9 mouse cellular contexts compared by ENCODE assay signal in genomic region chr2:91456491-91457100, GRCm38 (mm10). TPM values are rescaled to one million over a fixed set of nuclear protein-coding genes. Genes with fewer than 3 reads are reported as not detected.
A peak's percentile ranks its signal among the peaks of the same experiment; 100 is the strongest.
DNase-seq lines count a peak whose midpoint lies in the region; ATAC-seq and TF ChIP-seq lines count a peak whose summit lies in the region.
"Had no signal": no experiment of that assay in that cellular context is flagged by ENCODE, and none has a peak within 500 bp of the region (broad histone marks: within the 10 kb centered on the region; RNA-seq: fewer than 3 reads in every experiment).

No protein-coding gene starts in this region.

- no peak for TF ChIP-seq CTCF in CH12.LX (conservative IDR thresholded peaks at IDR 0.05 in 1 of 2, IDR thresholded peaks at IDR 0.05 in 1 of 2; ENCODE audit: low read depth in 2 of 2, low read length in 2 of 2)

- H3K27ac ChIP-seq in heart, embryonic 11.5 days (ENCODE audit: low read depth, low read length) = peak overlapping the region; percentile 91; the same call in 1 of the 2 replicates
- H3K27ac ChIP-seq in CH12.LX (ENCODE audit: insufficient read depth, low read depth) = no peak overlapping the region
- H3K27ac ChIP-seq in hindbrain, embryonic 12.5 days = no peak overlapping the region
- H3K27ac ChIP-seq in midbrain, embryonic 10.5 days (replicated peaks) = peak overlapping the region; percentile 89
- H3K27ac ChIP-seq: macrophage had no signal

- peak overlapping the region; percentile 95 for H3K4me2 ChIP-seq in heart, embryonic 11.5 days
- peak overlapping the region; percentile 90; the same call in 1 of the 2 replicates for H3K4me2 ChIP-seq in CH12.LX (ENCODE audit: insufficient read depth, low read depth, poor library complexity, severe bottlenecking)
- H3K4me2 ChIP-seq in hindbrain, embryonic 12.5 days (replicated peaks) = peak overlapping the region; percentile 96

- no peak for TF ChIP-seq RAD21 in CH12.LX (IDR thresholded peaks at IDR 0.05; ENCODE audit: low read depth, low read length)

- ATAC-seq in heart, embryonic 11.5 days (replicated peaks; ENCODE audit: insufficient number of reproducible peaks, low FRiP score, low TSS enrichment) = no peak
- ATAC-seq in hindbrain, embryonic 12.5 days (ENCODE audit: low FRiP score) = 0 out of 2 replicates have a peak, but pooled peaks have one; percentile 3
- no peak for ATAC-seq in activated CD4-positive, CD25-positive, alpha-beta regulatory T cell, adult 4 months

- intact Hi-C loops in heart, postnatal 25 days (cut with DNase I) = no loop called here

- 47% methylated on average over 9 of the region's 9 CpGs for WGBS in heart, embryonic 11.5 days (ENCODE audit: insufficient replicate concordance)
- 46% methylated on average over 9 of the region's 9 CpGs for WGBS in hindbrain, embryonic 12.5 days
- 49% methylated on average over 9 of the region's 9 CpGs for WGBS in midbrain, embryonic 10.5 days

- DNase-seq in heart, postnatal 25 days (ENCODE audit: low spot score) = no peak
- DNase-seq in CH12.LX (ENCODE audit: extremely low read depth) = no peak
- no peak for DNase-seq in midbrain, embryonic 10.5 days (ENCODE audit: low spot score)
- no peak for DNase-seq in adrenal gland, postnatal 36 days
- DNase-seq in adrenal gland, adult 8-10 months = no peak

- peaks cover 24% of the 10 kb centered on the region for H3K4me1 ChIP-seq in heart, embryonic 11.5 days (ENCODE audit: control insufficient read depth, insufficient read depth, low read length)
- peaks cover 5 to 60% of the 10 kb centered on the region in 2 experiments for H3K4me1 ChIP-seq in CH12.LX (ENCODE audit: control insufficient read depth in 1 of 2, insufficient read depth in 2 of 2)
- H3K4me1 ChIP-seq in hindbrain, embryonic 12.5 days = peaks cover 26% of the 10 kb centered on the region
- H3K4me1 ChIP-seq in midbrain, embryonic 10.5 days = peaks cover 59% of the 10 kb centered on the region

- TF ChIP-seq EP300 in CH12.LX (IDR thresholded peaks at IDR 0.05; ENCODE audit: low read length) = no peak

- no peak overlapping the region for H3K9ac ChIP-seq in heart, embryonic 11.5 days (ENCODE audit: low read depth, low read length)
- no peak overlapping the region for H3K9ac ChIP-seq in CH12.LX (ENCODE audit: insufficient read depth, low read depth)
- 0 out of 2 replicates have a peak overlapping the region, but pooled peaks have one; percentile 83 for H3K9ac ChIP-seq in hindbrain, embryonic 12.5 days

- H3K79me2 ChIP-seq in CH12.LX (replicated peaks; ENCODE audit: control insufficient read depth, extremely low read depth, insufficient read depth, poor library complexity, severe bottlenecking) = no peaks in the 10 kb centered on the region

- dilution Hi-C loops in CH12.LX (cut with MboI; ENCODE audit: extremely low pct_ligation_motif_present, extremely low pct_unique_long_range_greater_than_20kb, low sequenced_read_pairs) = no loop called here

- in situ Hi-C loops in CH12.LX (cut with MboI; ENCODE audit: low pct_ligation_motif_present, low pct_unique_long_range_greater_than_20kb, low sequenced_read_pairs) = no loop called here

- TF ChIP-seq POLR2A in CH12.LX (IDR thresholded peaks at IDR 0.05; ENCODE audit: low read depth, low read length) = no peak

- H3K4me3 ChIP-seq in heart, embryonic 11.5 days (ENCODE audit: low read depth, low read length) = peak overlapping the region; percentile 87
- no peak overlapping the region for H3K4me3 ChIP-seq in CH12.LX (replicated peaks in 1 of 3; ENCODE audit: low read depth in 2 of 3, low read length in 2 of 3, poor library complexity in 1 of 3)
- peak overlapping the region; percentile 74 for H3K4me3 ChIP-seq in hindbrain, embryonic 12.5 days
- peak overlapping the region; percentile 89 for H3K4me3 ChIP-seq in midbrain, embryonic 10.5 days

- H3K9me3 ChIP-seq in heart, embryonic 11.5 days (replicated peaks; ENCODE audit: control insufficient read depth, low read length) = no peaks in the 10 kb centered on the region
- H3K9me3 ChIP-seq in CH12.LX (replicated peaks; ENCODE audit: low read length) = peaks cover 7% of the 10 kb centered on the region
- H3K9me3 ChIP-seq in hindbrain, embryonic 12.5 days (replicated peaks) = no peaks in the 10 kb centered on the region
- H3K9me3 ChIP-seq in midbrain, embryonic 10.5 days (replicated peaks) = no peaks in the 10 kb centered on the region

- H3K36me3 ChIP-seq in heart, embryonic 11.5 days (ENCODE audit: control insufficient read depth, insufficient read depth, low read length) = no peaks in the 10 kb centered on the region
- H3K36me3 ChIP-seq in CH12.LX (replicated peaks in 1 of 2; ENCODE audit: control insufficient read depth in 1 of 2, insufficient read depth in 1 of 2, low read length in 1 of 2) = no peaks in the 10 kb centered on the region
- no peaks in the 10 kb centered on the region for H3K36me3 ChIP-seq in hindbrain, embryonic 12.5 days
- peaks cover 7% of the 10 kb centered on the region for H3K36me3 ChIP-seq in midbrain, embryonic 10.5 days

- no peaks in the 10 kb centered on the region for H3K27me3 ChIP-seq in heart, embryonic 11.5 days (ENCODE audit: control insufficient read depth, insufficient read depth, low read length)
- H3K27me3 ChIP-seq in CH12.LX (replicated peaks) = peaks cover 53% of the 10 kb centered on the region
- H3K27me3 ChIP-seq in hindbrain, embryonic 12.5 days = no peaks in the 10 kb centered on the region
- no peaks in the 10 kb centered on the region for H3K27me3 ChIP-seq in midbrain, embryonic 10.5 days (ENCODE audit: low read depth, poor library complexity, severe bottlenecking)

TF ChIP-seq in CH12.LX, 34 proteins besides CTCF, POLR2A, EP300 and RAD21:
- TF ChIP-seq MEF2A (IDR thresholded peaks at IDR 0.05; ENCODE audit: borderline replicate concordance, low read depth, low read length) (no peak), JUN (IDR thresholded peaks at IDR 0.05; ENCODE audit: insufficient read depth, low read depth, low read length) (no peak), UBTF (IDR thresholded peaks at IDR 0.05; ENCODE audit: low read depth, low read length) (no peak), PAX5 (IDR thresholded peaks at IDR 0.05; ENCODE audit: low read length) (no peak), NELFE (IDR thresholded peaks at IDR 0.05; ENCODE audit: low read depth, low read length) (no peak), ZKSCAN1 (IDR thresholded peaks at IDR 0.05; ENCODE audit: borderline replicate concordance, low read depth, low read length) (no peak), MYC (IDR thresholded peaks at IDR 0.05; ENCODE audit: low read depth, low read length) (no peak), TBP (conservative IDR thresholded peaks at IDR 0.05; ENCODE audit: low read depth, low read length) (no peak), SIN3A (IDR thresholded peaks at IDR 0.05; ENCODE audit: low read length) (no peak), MAFK (IDR thresholded peaks at IDR 0.05; ENCODE audit: insufficient replicate concordance, low read length) (no peak), USF2 (conservative IDR thresholded peaks at IDR 0.05; ENCODE audit: low read depth, low read length) (no peak), ZNF384 (IDR thresholded peaks at IDR 0.05; ENCODE audit: low read depth, low read length) (no peak), CHD1 (IDR thresholded peaks at IDR 0.05; ENCODE audit: low read depth, low read length) (no peak)

RNA-seq across cellular contexts. Expression of gene Lrp4, which starts 0.7 kb away (rescaled TPM):
- polyA plus RNA-seq in heart, embryonic 11.5 days (2014; fragmentation: Nextera tagmentation; extraction: Ambion mirVana) = 3.8 and 4.0 TPM in 2 replicates
- 10 to 100 TPM in 1 of 2 experiments, 1 to 10 TPM in 1; 9.7 to 12.0 TPM for total RNA-seq in heart, postnatal 25 days (2021)
- 2.5 and 5.9 TPM in 2 replicates for total RNA-seq in CH12.LX (2012; rRNA removed)
- total RNA-seq in CH12.LX (2014; rRNA removed) = 0.78 and 0.91 TPM in 2 replicates
- polyA plus RNA-seq in CH12.LX (2012; ENCODE audit: insufficient read length, low read depth) = 0.72 and 1.0 TPM in 2 replicates
- 5.8 and 6.4 TPM in 2 replicates for polyA plus RNA-seq in hindbrain, embryonic 12.5 days (2016; fragmentation: Nextera tagmentation; extraction: Ambion mirVana)
- 7.0 and 7.1 TPM in 2 replicates for polyA plus RNA-seq in midbrain, embryonic 10.5 days (2016; fragmentation: Nextera tagmentation; extraction: Ambion mirVana)
- polyA plus RNA-seq in activated CD4-positive, CD25-positive, alpha-beta regulatory T cell, adult 4 months (2017; shearing (Covaris generic)) = under 1 TPM in 1 of 2 experiments, not detected in 1; 0.11 TPM
- 1 to 10 TPM; 4.3 to 4.8 TPM for total RNA-seq in adrenal gland, postnatal 36 days (2021)
- 10 to 100 TPM in 2 of 4 experiments, 1 to 10 TPM in 2; 6.3 to 11.2 (median 9.5) TPM for total RNA-seq in adrenal gland, adult 8-10 months (2022)

RNA-seq across cellular contexts. Expression of gene 1110051M20Rik, which starts 12.1 kb away (rescaled TPM):
- 43.9 and 47.4 TPM in 2 replicates for polyA plus RNA-seq in heart, embryonic 11.5 days (2014; fragmentation: Nextera tagmentation; extraction: Ambion mirVana)
- 10 to 100 TPM in 1 of 2 experiments, 1 to 10 TPM in 1; 7.0 to 14.0 TPM for total RNA-seq in heart, postnatal 25 days (2021)
- total RNA-seq in CH12.LX (2012; rRNA removed) (23.3 and 26.2 TPM in 2 replicates), CH12.LX (2014; rRNA removed) (28.7 and 34.0 TPM in 2 replicates)
- polyA plus RNA-seq in CH12.LX (2012; ENCODE audit: insufficient read length, low read depth) = 19.5 and 21.1 TPM in 2 replicates
- polyA plus RNA-seq in hindbrain, embryonic 12.5 days (2016; fragmentation: Nextera tagmentation; extraction: Ambion mirVana) = 104 and 105 TPM in 2 replicates
- 87.1 and 98.5 TPM in 2 replicates for polyA plus RNA-seq in midbrain, embryonic 10.5 days (2016; fragmentation: Nextera tagmentation; extraction: Ambion mirVana)
- polyA plus RNA-seq in activated CD4-positive, CD25-positive, alpha-beta regulatory T cell, adult 4 months (2017; shearing (Covaris generic)) = 10 to 100 TPM; 23.8 to 28.2 TPM
- 10 to 100 TPM; 19.3 TPM for total RNA-seq in adrenal gland, postnatal 36 days (2021)
- total RNA-seq in adrenal gland, adult 8-10 months (2022) = 10 to 100 TPM; 17.8 to 35.6 (median 28.3) TPM

Comparison
In these comparisons a context has a peak if more than half of its experiments do, and no peak if none do; other contexts are left out.
1. H3K27ac ChIP-seq: peak in heart, embryonic 11.5 days (single experiment) and midbrain, embryonic 10.5 days (single experiment); none in CH12.LX (single experiment) and hindbrain, embryonic 12.5 days (single experiment).
2. H3K4me3 ChIP-seq: peak in heart, embryonic 11.5 days (single experiment), hindbrain, embryonic 12.5 days (single experiment) and midbrain, embryonic 10.5 days (single experiment); none in CH12.LX (0 of 3).
3. Peak in every context shown above with its lines, with median percentiles within 50 percentile points of each other: H3K4me2 ChIP-seq.